In the genomic region with DNA sequence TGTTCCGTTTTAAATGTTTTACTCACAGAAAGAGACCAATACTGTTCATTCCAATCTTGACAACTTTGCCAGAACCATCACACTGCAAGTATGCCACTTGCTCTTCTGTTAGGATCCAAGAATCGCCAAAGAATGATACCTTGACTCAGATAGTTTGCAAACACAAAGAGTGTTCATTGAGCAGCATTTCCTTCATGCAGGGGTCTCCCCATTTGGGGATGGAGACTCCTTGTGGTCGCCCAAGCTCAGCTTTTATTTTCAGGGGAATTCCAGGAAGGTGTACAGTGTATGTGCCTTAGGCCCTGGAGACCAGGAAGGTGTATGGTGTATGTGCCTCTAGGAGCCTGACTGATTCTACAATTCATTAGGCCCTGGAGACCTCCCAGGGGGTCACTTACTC, we compare ENCODE assay signal across 7 mouse cellular contexts. TPM values are rescaled to one million over a fixed set of nuclear protein-coding genes. Genes with fewer than 3 reads are reported as not detected.
A peak's percentile ranks its signal among the peaks of the same experiment; 100 is the strongest.
DNase-seq lines count a peak whose midpoint lies in the region; ATAC-seq and TF ChIP-seq lines count a peak whose summit lies in the region.

No protein-coding gene starts in this region.

- TF ChIP-seq POLR2A in liver, adult 2 months (IDR thresholded peaks at IDR 0.05; ENCODE audit: extremely low read depth, insufficient read depth, low read length): no peak

- no peak for DNase-seq in liver, adult 2 months (ENCODE audit: extremely low read depth, low read depth, low spot score)
- DNase-seq in liver: no peak
- peak; percentile 4 for DNase-seq in embryonic facial prominence, embryonic 14.5 days (ENCODE audit: low spot score)
- DNase-seq in limb, embryonic 11.5 days (ENCODE audit: low spot score): no peak
- DNase-seq in urinary bladder, adult 18-20 months (ENCODE audit: low spot score in 2 of 2): no peak
- DNase-seq in layer of hippocampus, adult 11-12 months (ENCODE audit: low spot score): no peak

- no peak for ATAC-seq in embryonic facial prominence, embryonic 14.5 days (ENCODE audit: low read depth)
- ATAC-seq in limb, embryonic 11.5 days (ENCODE audit: insufficient number of reproducible peaks, low FRiP score, low TSS enrichment, low read depth): no peak; the same call in 1 of the 2 replicates
- peak; percentile 26; the same call in 1 of the 2 replicates for ATAC-seq in neural tube, embryonic 15.5 days (ENCODE audit: low FRiP score)

- peak overlapping the region; percentile 95; the same call in 1 of the 2 replicates for H3K4me3 ChIP-seq in liver, adult 2 months (ENCODE audit: insufficient read depth, low read depth, low read length)
- peak overlapping the region; percentile 83 for H3K4me3 ChIP-seq in embryonic facial prominence, embryonic 14.5 days (ENCODE audit: low read depth, low read length)
- H3K4me3 ChIP-seq in limb, embryonic 11.5 days (ENCODE audit: low read depth, low read length): peak overlapping the region; percentile 88
- peak overlapping the region; percentile 71 for H3K4me3 ChIP-seq in neural tube, embryonic 15.5 days (replicated peaks)

- no peaks in the 10 kb centered on the region for H3K4me1 ChIP-seq in liver, adult 2 months (ENCODE audit: control insufficient read depth, insufficient read depth, low read length)
- 0 out of 2 replicates have a peak, but pooled peaks cover 3% of the 10 kb centered on the region for H3K4me1 ChIP-seq in embryonic facial prominence, embryonic 14.5 days (ENCODE audit: control insufficient read depth, insufficient read depth, low read length)
- no peaks in the 10 kb centered on the region for H3K4me1 ChIP-seq in limb, embryonic 11.5 days (ENCODE audit: control insufficient read depth, insufficient read depth, low read length)
- peaks cover 14% of the 10 kb centered on the region for H3K4me1 ChIP-seq in neural tube, embryonic 15.5 days

- H3K27ac ChIP-seq in liver, adult 2 months (replicated peaks; ENCODE audit: insufficient read depth, low read depth, low read length): no peak overlapping the region
- peak overlapping the region; percentile 56; the same call in 1 of the 2 replicates for H3K27ac ChIP-seq in embryonic facial prominence, embryonic 14.5 days (replicated peaks; ENCODE audit: low read depth, low read length)
- no peak overlapping the region for H3K27ac ChIP-seq in limb, embryonic 11.5 days (replicated peaks; ENCODE audit: low read depth, low read length)
- no peak overlapping the region for H3K27ac ChIP-seq in neural tube, embryonic 15.5 days (replicated peaks)

- 0 out of 2 replicates have a peak, but pooled peaks cover 3% of the 10 kb centered on the region for H3K27me3 ChIP-seq in liver, adult 2 months (ENCODE audit: control insufficient read depth, insufficient read depth, low read length)
- H3K27me3 ChIP-seq in embryonic facial prominence, embryonic 14.5 days (replicated peaks; ENCODE audit: control insufficient read depth, insufficient read depth, low read length): no peaks in the 10 kb centered on the region
- H3K27me3 ChIP-seq in limb, embryonic 11.5 days (ENCODE audit: control insufficient read depth, insufficient read depth, low read length): no peaks in the 10 kb centered on the region
- no peaks in the 10 kb centered on the region for H3K27me3 ChIP-seq in neural tube, embryonic 15.5 days (replicated peaks)

- no peak overlapping the region for H3K9ac ChIP-seq in liver, adult 2 months (ENCODE audit: low read depth, low read length)
- H3K9ac ChIP-seq in embryonic facial prominence, embryonic 14.5 days (ENCODE audit: low read depth, low read length): peak overlapping the region; percentile 89
- peak overlapping the region; percentile 87 for H3K9ac ChIP-seq in limb, embryonic 11.5 days (ENCODE audit: low read length)
- peak overlapping the region; percentile 73 for H3K9ac ChIP-seq in neural tube, embryonic 15.5 days (replicated peaks)

- WGBS in liver, adult 2 months: 58% methylated on average over 3 of the region's 3 CpGs
- WGBS in embryonic facial prominence, embryonic 14.5 days: 45% methylated on average over 3 of the region's 3 CpGs
- WGBS in limb, embryonic 11.5 days: 54% methylated on average over 3 of the region's 3 CpGs
- 45% methylated on average over 3 of the region's 3 CpGs for WGBS in neural tube, embryonic 15.5 days

- H3K4me2 ChIP-seq in embryonic facial prominence, embryonic 14.5 days (ENCODE audit: low read depth, low read length): peak overlapping the region; percentile 64
- peak overlapping the region; percentile 66 for H3K4me2 ChIP-seq in limb, embryonic 11.5 days (ENCODE audit: low read depth, severe bottlenecking)
- peak overlapping the region; percentile 61 for H3K4me2 ChIP-seq in neural tube, embryonic 15.5 days

- TF ChIP-seq CTCF in liver, adult 2 months (IDR thresholded peaks at IDR 0.05; ENCODE audit: low read depth, low read length): no peak

- no peaks in the 10 kb centered on the region for H3K79me2 ChIP-seq in liver, adult 2 months (ENCODE audit: control insufficient read depth, insufficient read depth, low read length)

- H3K36me3 ChIP-seq in liver, adult 2 months (ENCODE audit: control insufficient read depth, insufficient read depth, low read length): no peaks in the 10 kb centered on the region
- peaks cover 26% of the 10 kb centered on the region; the same call in 1 of the 2 replicates for H3K36me3 ChIP-seq in embryonic facial prominence, embryonic 14.5 days (ENCODE audit: control insufficient read depth, insufficient read depth, low read length)
- H3K36me3 ChIP-seq in limb, embryonic 11.5 days (ENCODE audit: control insufficient read depth, insufficient read depth, low read length): no peaks in the 10 kb centered on the region
- H3K36me3 ChIP-seq in neural tube, embryonic 15.5 days: peaks cover 25% of the 10 kb centered on the region

- no peaks in the 10 kb centered on the region for H3K9me3 ChIP-seq in embryonic facial prominence, embryonic 14.5 days (ENCODE audit: control insufficient read depth, low read length)
- no peaks in the 10 kb centered on the region for H3K9me3 ChIP-seq in limb, embryonic 11.5 days (ENCODE audit: control insufficient read depth, low read length)
- no peaks in the 10 kb centered on the region for H3K9me3 ChIP-seq in neural tube, embryonic 15.5 days (replicated peaks)

RNA-seq across cellular contexts. Expression of a gene that starts 0.8 kb away (rescaled TPM):
- total RNA-seq in liver, adult 2 months (2014; rRNA removed): 2.7 and 4.2 TPM in 2 replicates
- 2.4 and 2.9 TPM in 2 replicates for polyA plus RNA-seq in liver, adult 2 months (2012; rRNA removed)
- polyA plus RNA-seq in embryonic facial prominence, embryonic 14.5 days (2014; fragmentation: Nextera tagmentation; extraction: Ambion mirVana): 33.7 and 35.9 TPM in 2 replicates
- polyA plus RNA-seq in limb, embryonic 11.5 days (2014; fragmentation: Nextera tagmentation; extraction: Ambion mirVana): 24.4 and 26.5 TPM in 2 replicates
- polyA plus RNA-seq in neural tube, embryonic 15.5 days (2015; fragmentation: Nextera tagmentation; extraction: Ambion mirVana): 30.8 and 36.5 TPM in 2 replicates

RNA-seq across cellular contexts. Expression of a gene that starts 25.3 kb away (rescaled TPM):
- total RNA-seq in liver, adult 2 months (2014; rRNA removed): not detected in 2 replicates
- not detected in 2 replicates for polyA plus RNA-seq in liver, adult 2 months (2012; rRNA removed)
- polyA plus RNA-seq in embryonic facial prominence, embryonic 14.5 days (2014; fragmentation: Nextera tagmentation; extraction: Ambion mirVana): not detected in 2 replicates
- polyA plus RNA-seq in limb, embryonic 11.5 days (2014; fragmentation: Nextera tagmentation; extraction: Ambion mirVana): not detected in 2 replicates
- polyA plus RNA-seq in neural tube, embryonic 15.5 days (2015; fragmentation: Nextera tagmentation; extraction: Ambion mirVana): not detected in 2 replicates

RNA-seq across cellular contexts. Expression of a gene that starts 48.7 kb away (rescaled TPM):
- total RNA-seq in liver, adult 2 months (2014; rRNA removed): not detected in 2 replicates
- polyA plus RNA-seq in liver, adult 2 months (2012; rRNA removed): not detected in 2 replicates
- not detected in 2 replicates for polyA plus RNA-seq in embryonic facial prominence, embryonic 14.5 days (2014; fragmentation: Nextera tagmentation; extraction: Ambion mirVana)
- not detected in 2 replicates for polyA plus RNA-seq in limb, embryonic 11.5 days (2014; fragmentation: Nextera tagmentation; extraction: Ambion mirVana)
- not detected in 2 replicates for polyA plus RNA-seq in neural tube, embryonic 15.5 days (2015; fragmentation: Nextera tagmentation; extraction: Ambion mirVana)
